Mouse (Mus musculus): ENCODE measurements around the gene Fam155a. TPM values are rescaled to one million over a fixed set of nuclear protein-coding genes. Genes with fewer than 3 reads are reported as not detected.

Fam155a gene
- polyA plus RNA-seq, 1 experiment, result 0.37 TPM

DNA sequence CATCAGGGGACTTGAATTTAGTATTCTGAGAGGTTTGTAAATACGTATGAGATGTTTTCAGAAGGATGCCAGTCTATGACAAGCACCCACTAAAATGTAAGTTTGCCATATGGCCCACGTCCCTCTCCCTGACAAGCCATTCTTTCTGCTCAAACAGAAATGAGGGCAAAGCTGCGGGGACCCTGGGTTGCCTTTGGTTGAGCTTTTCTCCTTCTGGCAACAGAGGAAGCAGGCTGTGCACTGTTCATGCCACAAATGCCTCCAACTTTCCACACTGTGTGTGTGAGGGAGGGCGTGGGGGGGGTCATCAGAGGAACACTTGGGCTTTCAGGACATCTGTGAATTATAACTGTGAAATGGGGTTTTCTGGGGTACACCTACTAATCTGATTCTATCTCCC lies 426.8 kb downstream of the Fam155a start:
- Histone ChIP-seq H3K36me3 (ENCODE audit: control insufficient read depth, insufficient read depth, low read length) (no peaks in the 10 kb centered on the region), H3K4me3 (ENCODE audit: low read depth, low read length) (no peak overlapping the region), H3K27me3 (ENCODE audit: control insufficient read depth, insufficient read depth, low read length) (no peaks in the 10 kb centered on the region), H3K27ac (ENCODE audit: insufficient read depth, low read depth, low read length) (no peak overlapping the region), H3K4me1 (ENCODE audit: control insufficient read depth, insufficient read depth, insufficient read length, low read length) (no peaks in the 10 kb centered on the region)
- WGBS, result 68% methylated on average over 4 of the region's 4 CpGs
- TF ChIP-seq CTCF (IDR thresholded peaks at IDR 0.05; ENCODE audit: extremely low read depth, insufficient read length, insufficient replicate concordance, low read depth, low read length), result no peak
- TF ChIP-seq POLR2A (IDR thresholded peaks at IDR 0.05; ENCODE audit: low read depth, low read length), result no peak

GRCm38 (mm10) chr8:9342998-9343397 lies 428.0 kb downstream of the Fam155a start:
- Histone ChIP-seq H3K4me3 (ENCODE audit: low read depth, low read length) (no peak overlapping the region), H3K4me1 (ENCODE audit: control insufficient read depth, insufficient read depth, insufficient read length, low read length) (no peaks in the 10 kb centered on the region), H3K36me3 (ENCODE audit: control insufficient read depth, insufficient read depth, low read length) (no peaks in the 10 kb centered on the region), H3K27ac (ENCODE audit: insufficient read depth, low read depth, low read length) (no peak overlapping the region), H3K27me3 (ENCODE audit: control insufficient read depth, insufficient read depth, low read length) (no peaks in the 10 kb centered on the region)
- 50% methylated on average over 9 of the region's 9 CpGs for WGBS
- no peak for TF ChIP-seq POLR2A (IDR thresholded peaks at IDR 0.05; ENCODE audit: low read depth, low read length)
- TF ChIP-seq CTCF (IDR thresholded peaks at IDR 0.05; ENCODE audit: extremely low read depth, insufficient read length, insufficient replicate concordance, low read depth, low read length), result no peak

DNA sequence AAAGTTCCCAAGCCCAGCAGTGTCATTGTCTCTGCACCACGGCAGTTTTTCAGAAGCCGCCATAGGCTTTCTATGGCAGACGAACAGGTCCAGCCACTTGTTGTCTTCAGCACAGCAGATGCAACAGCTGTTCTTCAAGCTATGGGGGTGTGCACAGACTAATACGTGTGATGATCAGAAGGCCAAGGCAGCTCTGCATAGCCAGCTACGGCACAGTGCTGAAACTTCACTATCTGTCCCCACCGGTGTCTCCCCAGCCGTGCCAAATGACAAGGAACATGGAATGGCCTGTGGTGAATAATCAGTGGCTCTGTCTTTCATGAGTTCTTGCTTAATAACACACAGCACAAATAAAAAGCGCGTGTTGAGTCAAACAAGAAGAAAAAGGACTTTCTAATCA lies 428.4 kb downstream of the Fam155a start:
- WGBS, result 27% methylated on average over 9 of the region's 9 CpGs
- Histone ChIP-seq H3K36me3 (ENCODE audit: control insufficient read depth, insufficient read depth, low read length) (no peaks in the 10 kb centered on the region), H3K27me3 (ENCODE audit: control insufficient read depth, insufficient read depth, low read length) (no peaks in the 10 kb centered on the region), H3K4me1 (ENCODE audit: control insufficient read depth, insufficient read depth, insufficient read length, low read length) (no peaks in the 10 kb centered on the region), H3K4me3 (ENCODE audit: low read depth, low read length) (no peak overlapping the region), H3K27ac (ENCODE audit: insufficient read depth, low read depth, low read length) (no peak overlapping the region)
- TF ChIP-seq POLR2A (IDR thresholded peaks at IDR 0.05; ENCODE audit: low read depth, low read length), result no peak
- TF ChIP-seq CTCF (IDR thresholded peaks at IDR 0.05; ENCODE audit: extremely low read depth, insufficient read length, insufficient replicate concordance, low read depth, low read length), result no peak

DNA sequence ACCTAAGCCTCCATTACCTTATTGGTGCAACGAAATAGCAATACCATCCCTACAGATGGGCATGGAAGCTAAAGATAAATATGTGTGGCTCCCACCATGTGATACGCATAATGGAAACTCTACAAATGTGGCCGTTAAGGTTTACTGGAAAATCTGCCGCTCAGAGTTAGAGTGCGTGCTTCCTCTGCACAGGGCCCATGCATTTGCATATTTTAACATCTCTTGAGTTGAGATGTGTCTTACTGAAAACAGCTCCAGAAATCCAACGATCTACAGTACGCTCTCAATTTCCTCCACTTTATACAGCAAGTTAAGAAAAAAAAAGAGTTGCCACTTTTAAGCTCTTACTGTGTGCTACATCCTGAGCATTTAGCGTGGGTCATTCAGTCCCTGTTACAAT lies 433.1 kb downstream of the Fam155a start:
- Histone ChIP-seq H3K27ac (ENCODE audit: insufficient read depth, low read depth, low read length) (no peak overlapping the region), H3K36me3 (ENCODE audit: control insufficient read depth, insufficient read depth, low read length) (no peaks in the 10 kb centered on the region), H3K4me3 (ENCODE audit: low read depth, low read length) (no peak overlapping the region), H3K27me3 (ENCODE audit: control insufficient read depth, insufficient read depth, low read length) (no peaks in the 10 kb centered on the region), H3K4me1 (ENCODE audit: control insufficient read depth, insufficient read depth, insufficient read length, low read length) (no peaks in the 10 kb centered on the region)
- TF ChIP-seq CTCF (IDR thresholded peaks at IDR 0.05; ENCODE audit: extremely low read depth, insufficient read length, insufficient replicate concordance, low read depth, low read length) (no peak), POLR2A (IDR thresholded peaks at IDR 0.05; ENCODE audit: low read depth, low read length) (no peak)
- WGBS, result 89% methylated on average over 8 of the region's 8 CpGs

- Histone ChIP-seq H3K27ac (ENCODE audit: insufficient read depth, low read depth, low read length) (no peak overlapping the region), H3K4me1 (ENCODE audit: control insufficient read depth, insufficient read depth, insufficient read length, low read length) (no peaks in the 10 kb centered on the region), H3K27me3 (ENCODE audit: control insufficient read depth, insufficient read depth, low read length) (no peaks in the 10 kb centered on the region), H3K4me3 (ENCODE audit: low read depth, low read length) (no peak overlapping the region), H3K36me3 (ENCODE audit: control insufficient read depth, insufficient read depth, low read length) (no peaks in the 10 kb centered on the region)
- TF ChIP-seq POLR2A (IDR thresholded peaks at IDR 0.05; ENCODE audit: low read depth, low read length), result no peak
- TF ChIP-seq CTCF (IDR thresholded peaks at IDR 0.05; ENCODE audit: extremely low read depth, insufficient read length, insufficient replicate concordance, low read depth, low read length), result no peak
- WGBS, result 78% methylated on average over 6 of the region's 6 CpGs
Measured at GRCm38 (mm10) chr8:9335933-9336303, 435.0 kb downstream of the Fam155a start.

DNA sequence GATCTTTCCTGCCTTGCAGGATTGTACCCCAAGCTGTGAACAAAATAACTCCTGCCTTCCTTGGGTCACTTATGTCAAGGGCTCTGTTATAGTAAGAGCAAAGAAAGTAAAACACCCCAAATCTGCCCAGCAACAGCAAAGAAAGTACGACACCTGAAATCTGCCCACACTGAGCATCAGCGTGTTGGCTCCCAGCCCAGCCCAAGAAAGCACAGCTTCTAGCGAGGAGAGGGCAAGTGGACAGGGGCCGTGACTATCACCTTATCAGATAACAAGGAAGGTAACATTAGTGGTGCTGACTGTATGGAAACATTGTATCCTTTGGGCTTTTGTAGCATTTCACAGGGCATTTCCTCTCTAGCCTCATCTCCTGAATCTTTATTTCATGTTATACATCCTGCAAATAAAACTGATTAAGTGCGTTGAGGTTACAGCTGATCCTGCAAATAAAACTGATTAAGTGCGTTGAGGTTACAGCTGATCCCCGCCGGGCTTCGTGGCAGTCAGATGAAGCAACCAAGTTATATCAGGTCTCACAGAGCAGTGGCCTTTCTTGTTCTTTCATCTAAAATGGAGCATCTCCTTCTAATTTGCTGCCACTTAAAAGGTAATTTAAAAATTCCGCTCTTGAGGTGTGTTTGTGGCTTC lies 435.6 kb downstream of the Fam155a start:
- Histone ChIP-seq H3K4me3 (ENCODE audit: low read depth, low read length) (no peak overlapping the region), H3K36me3 (ENCODE audit: control insufficient read depth, insufficient read depth, low read length) (no peaks in the 10 kb centered on the region), H3K27me3 (ENCODE audit: control insufficient read depth, insufficient read depth, low read length) (no peaks in the 10 kb centered on the region), H3K4me1 (ENCODE audit: control insufficient read depth, insufficient read depth, insufficient read length, low read length) (no peaks in the 10 kb centered on the region), H3K27ac (ENCODE audit: insufficient read depth, low read depth, low read length) (no peak overlapping the region)
- WGBS, result 62% methylated on average over 10 of the region's 10 CpGs
- no peak for TF ChIP-seq CTCF (IDR thresholded peaks at IDR 0.05; ENCODE audit: extremely low read depth, insufficient read length, insufficient replicate concordance, low read depth, low read length)
- no peak for TF ChIP-seq POLR2A (IDR thresholded peaks at IDR 0.05; ENCODE audit: low read depth, low read length)

DNA sequence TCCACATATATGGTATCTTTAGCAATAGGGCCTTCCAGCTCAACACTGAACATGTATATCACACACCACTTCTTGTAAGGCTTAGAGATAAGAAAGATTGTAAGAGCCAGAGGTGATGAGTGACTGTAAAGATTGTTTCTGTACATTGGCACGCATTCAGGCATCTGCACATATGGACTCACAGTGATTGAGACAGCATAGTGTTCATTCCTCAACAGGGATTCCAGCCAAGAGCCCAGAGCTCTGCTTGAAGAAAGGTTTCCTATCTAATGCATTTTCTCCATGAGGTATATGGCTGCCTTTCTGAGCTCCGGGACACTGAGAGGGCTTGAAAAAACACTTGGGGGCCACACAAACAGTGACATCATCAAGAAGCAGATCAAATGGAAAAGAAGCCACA lies 438.2 kb downstream of the Fam155a start:
- 86% methylated on average over 2 of the region's 2 CpGs for WGBS
- no peaks in the 10 kb centered on the region for H3K27me3 ChIP-seq (ENCODE audit: control insufficient read depth, insufficient read depth, low read length)

More for the DNA sequence above, 438.2 kb downstream of the Fam155a start:
- Histone ChIP-seq H3K27ac (ENCODE audit: insufficient read depth, low read depth, low read length) (no peak overlapping the region), H3K4me1 (ENCODE audit: control insufficient read depth, insufficient read depth, insufficient read length, low read length) (no peaks in the 10 kb centered on the region), H3K36me3 (ENCODE audit: control insufficient read depth, insufficient read depth, low read length) (no peaks in the 10 kb centered on the region), H3K4me3 (ENCODE audit: low read depth, low read length) (no peak overlapping the region)
- TF ChIP-seq POLR2A (IDR thresholded peaks at IDR 0.05; ENCODE audit: low read depth, low read length) (no peak), CTCF (IDR thresholded peaks at IDR 0.05; ENCODE audit: extremely low read depth, insufficient read length, insufficient replicate concordance, low read depth, low read length) (no peak)
